Mouse (Mus musculus) heart, postnatal 36 days (tissue): ENCODE measurements around the gene Pak4. TPM values are rescaled to one million over a fixed set of nuclear protein-coding genes. Genes with fewer than 3 reads are reported as not detected.
A peak's percentile ranks its signal among the peaks of the same experiment; 100 is the strongest.
"Not testable (repeated sequence)": the region's sequence is repeated elsewhere in the genome, so short reads cannot be mapped to it uniquely, and the experiment has no call there.

ENCODE experiments used
- DNase-seq, 2 experiments: peaks; one replicate each; pipeline ENCODE4 v3.0.0; 2021 to 2022
- intact Hi-C: fragments of 180-260 bp; cut with DNase I; formaldehyde crosslinking; loops from one replicate; pipeline ENCODE4 v1.15.1; 2025
- microRNA-seq, 2 experiments: library from miRNA; unstranded; fragments of <30 nt; microRNA quantifications; one replicate each; pipeline ENCODE4 v1.2.0; 2021; ENCODE audit warnings: borderline number of aligned reads in 2 of 2
- total RNA-seq, 2 experiments: library from RNA; stranded (reverse); gene quantifications; 2 replicates each; pipeline ENCODE4 v1.2.3; 2021

Pak4 gene
- total RNA-seq, 2 experiments from 2014 or later: 7.3 to 7.4 TPM

DNA sequence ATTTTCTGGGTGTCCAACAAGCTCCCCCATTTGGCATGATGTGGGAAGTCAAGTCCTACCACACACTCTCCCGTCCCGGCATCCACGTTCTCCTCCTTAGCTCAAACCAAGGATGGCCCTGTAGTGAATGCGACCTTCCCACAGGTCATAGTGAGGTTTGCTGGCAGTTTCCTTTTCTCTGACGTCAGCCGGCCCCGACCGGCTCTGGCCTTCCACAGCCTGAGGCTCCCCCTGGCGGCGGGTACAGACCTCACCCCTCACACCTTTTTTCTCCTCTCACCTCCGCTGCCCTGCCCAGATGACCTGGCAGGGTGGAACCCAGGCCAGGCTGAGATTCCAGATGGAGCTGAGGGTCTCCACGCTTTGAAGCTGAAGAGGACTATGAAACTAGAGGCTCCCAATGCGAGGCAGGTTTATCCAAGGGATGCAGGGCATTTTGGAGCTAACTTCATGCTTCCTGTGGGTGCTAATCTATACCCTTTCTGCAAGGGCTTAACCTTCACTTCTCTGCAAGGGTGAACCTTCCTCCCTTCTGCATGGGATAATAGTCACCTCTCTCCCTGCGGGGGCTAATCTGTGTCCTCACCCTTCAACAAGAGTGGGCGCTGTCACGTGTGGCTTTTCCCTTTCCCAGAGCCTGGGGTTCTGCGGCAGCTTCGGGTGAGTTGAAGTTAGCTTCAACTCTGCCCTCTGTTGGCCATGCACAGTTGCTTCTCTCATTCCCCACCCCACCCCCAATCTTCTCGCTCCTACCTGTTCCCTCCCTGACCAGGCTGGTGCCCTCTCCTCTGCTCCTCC, 69.9 kb downstream of the Pak4 start:
- intact Hi-C loops: loop anchor here (1.0 to 2.0 kb wide), 3 partner anchors 19 to 82 kb away; no protein-coding TSS in a partner anchor
- peak; percentile 81 to 85 for DNase-seq

- DNase-seq, intact Hi-C loops: not testable (repeated sequence)
Measured at GRCm38 (mm10) chr7:28522536-28522935, 75.4 kb downstream of the Pak4 start, which contains the start of gene Ifnl3. Ifnl3 (plus strand) TSS chr7:28522836.

DNA sequence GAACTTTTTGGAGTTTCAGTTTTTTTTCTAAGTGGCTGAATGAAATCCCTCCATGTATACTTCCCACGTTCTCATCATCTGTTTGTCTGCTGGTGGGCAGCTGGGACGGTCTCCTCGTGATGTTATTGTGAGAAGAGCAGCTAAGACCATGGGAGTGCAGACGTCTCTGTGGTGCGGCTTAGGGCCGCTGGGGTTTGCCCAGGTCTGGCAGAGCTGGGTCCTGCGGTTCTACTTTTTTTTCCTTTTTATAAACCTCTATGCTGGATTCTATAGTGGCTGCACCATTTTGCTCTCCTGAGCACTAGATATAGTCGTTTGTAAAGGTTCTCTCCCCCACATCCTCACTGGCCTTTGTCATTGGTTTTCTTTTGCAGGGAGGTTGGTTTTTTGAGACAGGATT, 86.5 kb downstream of the Pak4 start:
- no peak for DNase-seq
- intact Hi-C loops: no loop called here

- DNase-seq, intact Hi-C loops: not testable (repeated sequence)
Measured at GRCm38 (mm10) chr7:28510405-28510974, 87.5 kb downstream of the Pak4 start, which contains the start of gene Ifnl2. Ifnl2 (minus strand) TSS chr7:28510455.

DNA sequence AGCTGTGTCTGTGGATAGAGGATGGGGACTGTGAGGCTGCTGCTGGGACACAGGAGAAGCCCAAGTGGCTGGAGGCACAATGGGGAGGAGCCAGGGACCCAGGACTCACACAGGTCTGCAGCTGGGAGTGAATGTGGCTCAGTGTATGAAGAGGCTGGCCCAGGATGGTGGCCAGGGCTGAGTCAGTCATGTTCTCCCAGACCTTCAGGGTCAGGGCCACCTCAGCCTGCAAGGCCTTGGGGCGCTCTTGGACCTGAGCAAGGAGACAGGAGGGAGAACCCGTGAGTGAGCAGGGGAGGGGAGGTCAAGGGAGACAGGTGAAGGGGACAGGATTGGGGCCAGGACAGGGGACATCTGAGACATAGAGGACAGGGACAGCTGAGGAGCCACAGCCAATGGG, 88.9 kb downstream of the Pak4 start:
- intact Hi-C loops: loop anchor here (2.0 kb wide), 1 partner anchor 18 kb away; no protein-coding TSS in a partner anchor

More for the DNA sequence above, 88.9 kb downstream of the Pak4 start:
- not testable (repeated sequence) for DNase-seq

Small RNA genes lying within 50 kb of the gene (microRNA-seq; reads per million reads assigned to microRNA genes)
- gene Mir7049: 0.67 to 0.72 reads per million in 2 experiments

Other genes starting within 250 kb of the Pak4 start
- 100 to 1,000 TPM; 494 to 516 TPM for gene Rps16, start 247.5 kb downstream of the Pak4 start, total RNA-seq
- 10 to 100 TPM; 15.1 to 15.8 TPM for gene Plekhg2, start 225.6 kb downstream of the Pak4 start, total RNA-seq
- gene Zfp36, start 217.9 kb downstream of the Pak4 start, total RNA-seq: 10 to 100 TPM; 14.7 to 29.0 TPM
- gene Med29, start 205.5 kb downstream of the Pak4 start, total RNA-seq: 10 to 100 TPM; 18.2 to 20.1 TPM
- 10 to 100 TPM; 38.8 to 48.0 TPM for gene Paf1, start 205.2 kb downstream of the Pak4 start, total RNA-seq
- gene Gmfg, start 160.7 kb downstream of the Pak4 start, total RNA-seq: 1 to 10 TPM; 4.6 to 7.2 TPM
- gene Lrfn1, start 146.2 kb downstream of the Pak4 start, total RNA-seq: under 1 TPM; 0.38 to 0.86 TPM
- not detected for gene Ifnl2, start 87.7 kb downstream of the Pak4 start, total RNA-seq
- gene Ifnl3, start 75.3 kb downstream of the Pak4 start, total RNA-seq: not detected
- gene Sycn, start 57.3 kb downstream of the Pak4 start, total RNA-seq: not detected
- not detected for gene Nccrp1, start 50.9 kb downstream of the Pak4 start, total RNA-seq
- 10 to 100 TPM; 20.5 to 24.5 TPM for gene Samd4b, start within 50 bp of the Pak4 start, total RNA-seq
- gene Acp7, start 33.1 kb upstream of the Pak4 start, total RNA-seq: not detected
- gene Fbxo27, start 94.7 kb upstream of the Pak4 start, total RNA-seq: under 1 TPM in 1 of 2 experiments, not detected in 1; 0.22 TPM
- gene Fbxo17, start 118.6 kb upstream of the Pak4 start, total RNA-seq: under 1 TPM; 0.46 to 0.53 TPM
- 10 to 100 TPM; 53.9 to 54.1 TPM for gene Mrps12, start 143.6 kb upstream of the Pak4 start, total RNA-seq
- 10 to 100 TPM; 14.6 to 16.3 TPM for gene Sars2, start 143.8 kb upstream of the Pak4 start, total RNA-seq
- gene Ccer2, start 158.0 kb upstream of the Pak4 start, total RNA-seq: not detected
- gene Sirt2, start 168.6 kb upstream of the Pak4 start, total RNA-seq: 10 to 100 TPM; 85.1 to 87.0 TPM
- gene Nfkbib, start 169.3 kb upstream of the Pak4 start, total RNA-seq: 10 to 100 TPM; 25.4 to 27.0 TPM
- gene Rinl, start 190.8 kb upstream of the Pak4 start, total RNA-seq: 1 to 10 TPM; 1.8 to 1.9 TPM
- gene Hnrnpl, start 210.4 kb upstream of the Pak4 start, total RNA-seq: 100 to 1,000 TPM; 240 to 277 TPM
- gene Ech1, start 227.0 kb upstream of the Pak4 start, total RNA-seq: 1,000 to 10,000 TPM; 1,832 to 1,909 TPM
- 10 to 100 TPM; 29.4 to 48.3 TPM for gene Lgals4, start 235.7 kb upstream of the Pak4 start, total RNA-seq